8 mouse cellular contexts compared by ENCODE assay signal in genomic region chr13:74317170-74317849, GRCm38 (mm10). TPM values are rescaled to one million over a fixed set of nuclear protein-coding genes. Genes with fewer than 3 reads are reported as not detected.
A peak's percentile ranks its signal among the peaks of the same experiment; 100 is the strongest.
DNase-seq lines count a peak whose midpoint lies in the region; ATAC-seq lines count a peak whose summit lies in the region.

Gene Pdcd6 (minus strand): TSS chr13:74317580.

- WGBS in hindbrain, embryonic 16.5 days: under 1% methylated on average over 36 of the region's 36 CpGs
- under 1% methylated on average over 31 of the region's 36 CpGs for WGBS in macrophage (ENCODE audit: missing documents)

- H3K36me3 ChIP-seq in hindbrain, embryonic 16.5 days (ENCODE audit: control insufficient read depth, insufficient read depth, low read length): peaks cover 17% of the 10 kb centered on the region
- peaks cover 18% of the 10 kb centered on the region for H3K36me3 ChIP-seq in macrophage (ENCODE audit: inconsistent target)

- H3K4me1 ChIP-seq in hindbrain, embryonic 16.5 days (ENCODE audit: control insufficient read depth, insufficient read depth, low read depth, low read length): peaks cover 9% of the 10 kb centered on the region

- H3K9me3 ChIP-seq in hindbrain, embryonic 16.5 days (ENCODE audit: control insufficient read depth, low read length): no peaks in the 10 kb centered on the region

- peaks cover 47% of the 10 kb centered on the region for H3K79me2 ChIP-seq in macrophage (ENCODE audit: inconsistent target)

- peak within 1 kb of the TSS; percentile 88 for H3K9ac ChIP-seq in hindbrain, embryonic 16.5 days (ENCODE audit: low read depth, low read length)

- peak within 1 kb of the TSS; percentile 76 for H3K27ac ChIP-seq in hindbrain, embryonic 16.5 days (ENCODE audit: low read depth, low read length)
- peak within 1 kb of the TSS; percentile 55 for H3K27ac ChIP-seq in macrophage

- H3K4me2 ChIP-seq in hindbrain, embryonic 16.5 days (ENCODE audit: low read length): peak within 1 kb of the TSS; percentile 76

- DNase-seq in WW6 (ENCODE audit: low read depth, low spot score): peak; percentile 94
- DNase-seq in cerebellum, postnatal 4 days (ENCODE audit: low spot score in 2 of 2): peak; percentile 64 to 70
- DNase-seq in gastrocnemius, adult 18-20 months (ENCODE audit: low spot score): peak; percentile 95
- DNase-seq in left cerebral cortex, adult 18-20 months (ENCODE audit: low spot score in 2 of 2): peak; percentile 87 to 92
- DNase-seq in right cerebral cortex, adult 18-20 months: peak; percentile 96
- peak; percentile 56 for DNase-seq in urinary bladder, postnatal 10 days (ENCODE audit: low spot score)

- H3K4me3 ChIP-seq in hindbrain, embryonic 16.5 days (ENCODE audit: low read length): peak within 1 kb of the TSS; percentile 69
- H3K4me3 ChIP-seq in macrophage (ENCODE audit: inconsistent target): peak within 1 kb of the TSS; percentile 96

- ATAC-seq in hindbrain, embryonic 16.5 days: peak; percentile 99

- no peaks in the 10 kb centered on the region for H3K27me3 ChIP-seq in hindbrain, embryonic 16.5 days (replicated peaks; ENCODE audit: control insufficient read depth, insufficient read depth, low read length)

RNA-seq across cellular contexts. Expression of gene Pdcd6, which starts in this region (rescaled TPM):
- total RNA-seq in gastrocnemius, adult 18-20 months (2021): 10 to 100 TPM; 16.2 to 19.0 TPM
- 119 and 126 TPM in 2 replicates for polyA plus RNA-seq in hindbrain, embryonic 16.5 days (2015; fragmentation: Nextera tagmentation; extraction: Ambion mirVana)
- 10 to 100 TPM; 79.6 to 79.7 TPM for total RNA-seq in left cerebral cortex, adult 18-20 months (2021)
- 10 to 100 TPM; 39.5 to 92.3 (median 73.8) TPM for total RNA-seq in macrophage (2018; cell fraction: chromatin; rRNA removed)
- total RNA-seq in macrophage (2018; cell fraction: cytosol; rRNA removed): 100 to 1,000 TPM in 3 of 26 experiments, 10 to 100 TPM in 23; 71.5 to 109 (median 86.7) TPM
- 10 to 100 TPM; 29.2 to 77.8 (median 58.3) TPM for total RNA-seq in macrophage (2018; cell fraction: nucleus; rRNA removed)
- polyA plus RNA-seq in macrophage (2018): 71.3 to 129 TPM (median 111 TPM) in 3 replicates

Comparison
In these comparisons a context has a peak if more than half of its experiments do, and no peak if none do; other contexts are left out.
1. Peak in every context shown above with its lines: DNase-seq, ATAC-seq, H3K4me3 ChIP-seq and H3K27ac ChIP-seq.
2. RNA of gene Pdcd6 (total RNA-seq): 79.6 to 79.7 TPM in left cerebral cortex, adult 18-20 months; 16.2 to 19.0 TPM in gastrocnemius, adult 18-20 months; every median in the first group is over 4 times any median in the second.